Mouse (Mus musculus): ENCODE measurements around the gene Mad1l1. TPM values are rescaled to one million over a fixed set of nuclear protein-coding genes. Genes with fewer than 3 reads are reported as not detected.
A peak's percentile ranks its signal among the peaks of the same experiment; 100 is the strongest.
"Not testable (repeated sequence)": the region's sequence is repeated elsewhere in the genome, so short reads cannot be mapped to it uniquely, and the experiment has no call there.

Gene Mad1l1
- 34.7 and 38.0 TPM in 2 replicates for polyA plus RNA-seq (2015; fragmentation: Nextera tagmentation; extraction: Ambion mirVana)

GRCm38 (mm10) chr5:140321042-140321755, at the start of gene Mad1l1, which contains the start of gene Nudt1:
Mad1l1 (minus strand) TSS chr5:140321552.
Nudt1 (plus strand) TSS chr5:140321656.
- Histone ChIP-seq H3K27me3 (replicated peaks) (no peaks in the 10 kb centered on the region), H3K4me3 (replicated peaks) (peak within 1 kb of the TSS; percentile 87), H3K4me1 (replicated peaks) (peaks cover 8% of the 10 kb centered on the region), H3K27ac (peak within 1 kb of the TSS; percentile 68), H3K4me2 (replicated peaks) (peak within 1 kb of the TSS; percentile 74), H3K9me3 (no peaks in the 10 kb centered on the region), H3K9ac (peak within 1 kb of the TSS; percentile 100), H3K36me3 (no peaks in the 10 kb centered on the region)
- ATAC-seq: peak; percentile 97
- WGBS: under 1% methylated on average over 60 of the region's 60 CpGs

- Histone ChIP-seq H3K9me3 (no peaks in the 10 kb centered on the region), H3K27ac (no peak overlapping the region), H3K4me2 (replicated peaks) (no peak overlapping the region), H3K4me3 (replicated peaks) (no peak overlapping the region), H3K4me1 (replicated peaks) (0 out of 2 replicates have a peak, but pooled peaks cover 5% of the 10 kb centered on the region), H3K27me3 (replicated peaks) (no peaks in the 10 kb centered on the region), H3K9ac (0 out of 2 replicates have a peak overlapping the region, but pooled peaks have one; percentile 1), H3K36me3 (no peaks in the 10 kb centered on the region)
- ATAC-seq: no peak
- WGBS: 59% methylated on average over 6 of the region's 6 CpGs
Measured at GRCm38 (mm10) chr5:140370446-140371254, 49.3 kb upstream of the Mad1l1 start.

- Histone ChIP-seq H3K27ac (no peak overlapping the region), H3K4me1 (replicated peaks) (0 out of 2 replicates have a peak, but pooled peaks cover 5% of the 10 kb centered on the region), H3K27me3 (replicated peaks) (no peaks in the 10 kb centered on the region), H3K4me2 (replicated peaks) (no peak overlapping the region), H3K9ac (no peak overlapping the region), H3K36me3 (peaks cover 2% of the 10 kb centered on the region; the same call in 1 of the 2 replicates), H3K4me3 (replicated peaks) (no peak overlapping the region), H3K9me3 (no peaks in the 10 kb centered on the region)
- no peak for ATAC-seq
- 37% methylated on average over 2 of the region's 2 CpGs for WGBS
Measured at GRCm38 (mm10) chr5:140369466-140369865, 48.1 kb upstream of the Mad1l1 start.

- Histone ChIP-seq H3K27ac (no peak overlapping the region), H3K36me3 (peaks cover 3% of the 10 kb centered on the region; the same call in 1 of the 2 replicates), H3K4me2 (replicated peaks) (no peak overlapping the region), H3K4me3 (replicated peaks) (no peak overlapping the region), H3K4me1 (replicated peaks) (0 out of 2 replicates have a peak, but pooled peaks cover 5% of the 10 kb centered on the region), H3K9me3 (no peaks in the 10 kb centered on the region), H3K27me3 (replicated peaks) (no peaks in the 10 kb centered on the region), H3K9ac (no peak overlapping the region)
- WGBS: 88% methylated on average over 4 of the region's 4 CpGs
- no peak for ATAC-seq
Measured at GRCm38 (mm10) chr5:140368926-140369325, 47.6 kb upstream of the Mad1l1 start.

- WGBS: 93% methylated on average over 2 of the region's 2 CpGs
Measured at GRCm38 (mm10) chr5:140368126-140368525, 46.8 kb upstream of the Mad1l1 start.

GRCm38 (mm10) chr5:140364415-140364814, 43.1 kb upstream of the Mad1l1 start:
- Histone ChIP-seq H3K9ac (no peak overlapping the region), H3K4me3 (replicated peaks) (no peak overlapping the region), H3K36me3 (peaks cover 3% of the 10 kb centered on the region; the same call in 1 of the 2 replicates), H3K4me2 (replicated peaks) (no peak overlapping the region), H3K9me3 (no peaks in the 10 kb centered on the region), H3K27me3 (replicated peaks) (no peaks in the 10 kb centered on the region), H3K27ac (no peak overlapping the region), H3K4me1 (replicated peaks) (0 out of 2 replicates have a peak, but pooled peaks cover 3% of the 10 kb centered on the region)
- no peak; the same call in 1 of the 2 replicates for ATAC-seq
- 75% methylated on average over 5 of the region's 5 CpGs for WGBS

More at GRCm38 (mm10) chr5:140368126-140368525, 46.8 kb upstream of the Mad1l1 start:
- not testable (repeated sequence) for H3K4me3 ChIP-seq (replicated peaks); H3K27ac ChIP-seq; ATAC-seq; H3K36me3 ChIP-seq; H3K9me3 ChIP-seq; H3K9ac ChIP-seq; H3K27me3 ChIP-seq (replicated peaks); H3K4me1 ChIP-seq (replicated peaks); H3K4me2 ChIP-seq (replicated peaks)

GRCm38 (mm10) chr5:140359930-140360674, 38.8 kb upstream of the Mad1l1 start:
- peak; percentile 82 for ATAC-seq
- Histone ChIP-seq H3K9ac (no peak overlapping the region), H3K9me3 (no peaks in the 10 kb centered on the region), H3K27me3 (replicated peaks) (no peaks in the 10 kb centered on the region), H3K4me2 (replicated peaks) (no peak overlapping the region), H3K36me3 (peaks cover 10% of the 10 kb centered on the region), H3K4me1 (replicated peaks) (0 out of 2 replicates have a peak, but pooled peaks cover 3% of the 10 kb centered on the region), H3K27ac (peak overlapping the region; percentile 56), H3K4me3 (replicated peaks) (0 out of 2 replicates have a peak overlapping the region, but pooled peaks have one; percentile 2)
- 74% methylated on average over 14 of the region's 14 CpGs for WGBS

- no peak overlapping the region for H3K4me3 ChIP-seq (replicated peaks)
- WGBS: 90% methylated on average over 3 of the region's 3 CpGs
- no peak overlapping the region for H3K9ac ChIP-seq
- 0 out of 2 replicates have a peak, but pooled peaks cover 3% of the 10 kb centered on the region for H3K4me1 ChIP-seq (replicated peaks)
- H3K9me3 ChIP-seq: no peaks in the 10 kb centered on the region
- no peak for ATAC-seq
- no peaks in the 10 kb centered on the region for H3K27me3 ChIP-seq (replicated peaks)
- H3K27ac ChIP-seq: no peak overlapping the region
- H3K36me3 ChIP-seq: peaks cover 19% of the 10 kb centered on the region
- H3K4me2 ChIP-seq (replicated peaks): no peak overlapping the region
Measured at GRCm38 (mm10) chr5:140357466-140357865, 36.1 kb upstream of the Mad1l1 start.

GRCm38 (mm10) chr5:140355934-140356333, 34.6 kb upstream of the Mad1l1 start:
- no peaks in the 10 kb centered on the region for H3K9me3 ChIP-seq
- H3K36me3 ChIP-seq: peaks cover 32% of the 10 kb centered on the region
- no peak overlapping the region for H3K27ac ChIP-seq
- H3K4me2 ChIP-seq (replicated peaks): no peak overlapping the region
- no peaks in the 10 kb centered on the region for H3K27me3 ChIP-seq (replicated peaks)
- H3K4me3 ChIP-seq (replicated peaks): no peak overlapping the region
- H3K9ac ChIP-seq: no peak overlapping the region
- 0 out of 2 replicates have a peak, but pooled peaks cover 3% of the 10 kb centered on the region for H3K4me1 ChIP-seq (replicated peaks)
- 85% methylated on average over 11 of the region's 11 CpGs for WGBS
- ATAC-seq: no peak

GRCm38 (mm10) chr5:140352352-140352751, 31.0 kb upstream of the Mad1l1 start:
- H3K36me3 ChIP-seq: peaks cover 27% of the 10 kb centered on the region
- ATAC-seq: no peak
- H3K27ac ChIP-seq: no peak overlapping the region
- H3K4me2 ChIP-seq (replicated peaks): no peak overlapping the region
- H3K4me1 ChIP-seq (replicated peaks): no peaks in the 10 kb centered on the region
- H3K27me3 ChIP-seq (replicated peaks): no peaks in the 10 kb centered on the region
- WGBS: 97% methylated on average over 6 of the region's 6 CpGs
- H3K9ac ChIP-seq: no peak overlapping the region
- H3K4me3 ChIP-seq (replicated peaks): no peak overlapping the region
- H3K9me3 ChIP-seq: no peaks in the 10 kb centered on the region

- Histone ChIP-seq H3K27ac (no peak overlapping the region), H3K27me3 (replicated peaks) (no peaks in the 10 kb centered on the region), H3K4me1 (replicated peaks) (no peaks in the 10 kb centered on the region), H3K4me3 (replicated peaks) (no peak overlapping the region), H3K9ac (no peak overlapping the region), H3K4me2 (replicated peaks) (no peak overlapping the region), H3K36me3 (peaks cover 24% of the 10 kb centered on the region), H3K9me3 (no peaks in the 10 kb centered on the region)
- WGBS: 89% methylated on average over 8 of the region's 8 CpGs
- no peak for ATAC-seq
Measured at GRCm38 (mm10) chr5:140350731-140351497, 29.6 kb upstream of the Mad1l1 start.
